Mouse (Mus musculus) E14TG2a.4 (cell line): ENCODE measurements at regions not wholly inside any gene's neighbourhood (a gene's known extent, or its start where the extent isn't known, plus 50 kb on each side); places are given as distances from the start of the nearest gene placed in this dataset.

Source experiments
- H3K27me3 ChIP-seq: 2 replicates; pipeline ENCODE4 v1.6.1; 2014; ENCODE audit warnings: low read length, control low read depth; ENCODE audit not compliant: insufficient read depth
- H3K36me3 ChIP-seq: 2 replicates; pipeline ENCODE4 v1.6.1; 2014; ENCODE audit warnings: low read length, control low read depth; ENCODE audit not compliant: insufficient read depth
- H3K4me1 ChIP-seq: replicated peaks from 2 replicates; pipeline ENCODE4 v1.6.1; 2014; ENCODE audit warnings: low read depth, low read length, control low read depth
- H3K4me3 ChIP-seq: replicated peaks from 2 replicates; pipeline ENCODE4 v1.5.1; 2014; ENCODE audit warnings: mild to moderate bottlenecking, low read length
- H3K9me3 ChIP-seq: 2 replicates; pipeline ENCODE4 v1.6.1; 2014; ENCODE audit warnings: low read length, control low read depth
- CTCF ChIP-seq: conservative IDR thresholded peaks from 2 replicates; pipeline ENCODE4 v1.5.1; 2014; ENCODE audit warnings: low read length
- NANOG ChIP-seq: IDR thresholded peaks from 2 replicates; pipeline ENCODE4 v1.6.1; 2014; ENCODE audit warnings: borderline replicate concordance, low read length, mixed read lengths
- POU5F1 ChIP-seq: IDR thresholded peaks from 2 replicates; pipeline ENCODE4 v1.6.1; 2014; ENCODE audit warnings: low read length, borderline replicate concordance

- no peaks in the 10 kb centered on the region for H3K9me3 ChIP-seq
- no peaks in the 10 kb centered on the region for H3K36me3 ChIP-seq
- TF ChIP-seq POU5F1 (no peak), NANOG (no peak), CTCF (no peak)
- H3K4me3 ChIP-seq, result no peak overlapping the region
- no peaks in the 10 kb centered on the region for H3K4me1 ChIP-seq
- H3K27me3 ChIP-seq, result no peaks in the 10 kb centered on the region
Observed at GRCm38 (mm10) chr14:104264919-104265764, 202.7 kb downstream of the Pou4f1 start.

- no peaks in the 10 kb centered on the region for H3K36me3 ChIP-seq
- H3K4me1 ChIP-seq, result no peaks in the 10 kb centered on the region
- no peak overlapping the region for H3K4me3 ChIP-seq
- no peaks in the 10 kb centered on the region for H3K9me3 ChIP-seq
- TF ChIP-seq CTCF, result no peak
- TF ChIP-seq POU5F1, result no peak
- no peak for TF ChIP-seq NANOG
- no peaks in the 10 kb centered on the region for H3K27me3 ChIP-seq
Observed at GRCm38 (mm10) chr14:104216965-104217364, 250.8 kb downstream of the Pou4f1 start.

GRCm38 (mm10) chr14:104210719-104211118 is 257.1 kb downstream of the Pou4f1 start:
- H3K4me1 ChIP-seq, result no peaks in the 10 kb centered on the region
- H3K4me3 ChIP-seq, result no peak overlapping the region
- TF ChIP-seq CTCF (no peak), POU5F1 (no peak), NANOG (no peak)
- H3K36me3 ChIP-seq, result no peaks in the 10 kb centered on the region
- H3K27me3 ChIP-seq, result no peaks in the 10 kb centered on the region
- H3K9me3 ChIP-seq, result no peaks in the 10 kb centered on the region

DNA sequence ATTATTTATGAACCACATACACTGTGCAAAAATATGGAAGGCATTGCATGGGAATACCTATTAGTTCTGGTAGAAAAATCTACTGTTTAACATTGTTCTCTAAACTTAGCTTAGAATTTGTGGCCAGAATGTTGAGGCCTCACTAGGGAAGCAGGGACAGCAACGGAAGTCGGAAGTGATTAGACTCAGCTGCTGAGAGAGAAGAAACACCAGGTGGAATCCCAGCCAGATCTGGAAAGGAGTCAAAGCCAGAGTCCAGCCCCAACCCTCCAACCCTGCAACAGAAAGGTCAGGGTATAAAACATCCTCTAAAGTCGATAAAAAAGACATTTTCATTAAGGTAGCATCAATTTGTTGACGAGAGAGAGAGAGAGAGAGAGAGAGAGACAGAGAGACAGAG is 258.9 kb downstream of the Pou4f1 start:
- Histone ChIP-seq H3K27me3 (no peaks in the 10 kb centered on the region), H3K36me3 (no peaks in the 10 kb centered on the region), H3K4me3 (no peak overlapping the region), H3K4me1 (no peaks in the 10 kb centered on the region), H3K9me3 (no peaks in the 10 kb centered on the region)
- TF ChIP-seq CTCF (no peak), POU5F1 (no peak), NANOG (no peak)

- TF ChIP-seq POU5F1 (no peak), NANOG (no peak)
- H3K36me3 ChIP-seq, result no peaks in the 10 kb centered on the region
- H3K9me3 ChIP-seq, result no peaks in the 10 kb centered on the region
- no peaks in the 10 kb centered on the region for H3K4me1 ChIP-seq
- no peak overlapping the region for H3K4me3 ChIP-seq
- H3K27me3 ChIP-seq, result no peaks in the 10 kb centered on the region
Observed at GRCm38 (mm10) chr14:104208040-104208816, 259.6 kb downstream of the Pou4f1 start.

GRCm38 (mm10) chr14:104206602-104207001 is 261.2 kb downstream of the Pou4f1 start:
- Histone ChIP-seq H3K36me3 (no peaks in the 10 kb centered on the region), H3K4me1 (no peaks in the 10 kb centered on the region), H3K4me3 (no peak overlapping the region), H3K9me3 (peaks cover 5% of the 10 kb centered on the region; the same call in 1 of the 2 replicates), H3K27me3 (no peaks in the 10 kb centered on the region)
- no peak for TF ChIP-seq POU5F1
- TF ChIP-seq NANOG, result no peak
- TF ChIP-seq CTCF, result no peak

DNA sequence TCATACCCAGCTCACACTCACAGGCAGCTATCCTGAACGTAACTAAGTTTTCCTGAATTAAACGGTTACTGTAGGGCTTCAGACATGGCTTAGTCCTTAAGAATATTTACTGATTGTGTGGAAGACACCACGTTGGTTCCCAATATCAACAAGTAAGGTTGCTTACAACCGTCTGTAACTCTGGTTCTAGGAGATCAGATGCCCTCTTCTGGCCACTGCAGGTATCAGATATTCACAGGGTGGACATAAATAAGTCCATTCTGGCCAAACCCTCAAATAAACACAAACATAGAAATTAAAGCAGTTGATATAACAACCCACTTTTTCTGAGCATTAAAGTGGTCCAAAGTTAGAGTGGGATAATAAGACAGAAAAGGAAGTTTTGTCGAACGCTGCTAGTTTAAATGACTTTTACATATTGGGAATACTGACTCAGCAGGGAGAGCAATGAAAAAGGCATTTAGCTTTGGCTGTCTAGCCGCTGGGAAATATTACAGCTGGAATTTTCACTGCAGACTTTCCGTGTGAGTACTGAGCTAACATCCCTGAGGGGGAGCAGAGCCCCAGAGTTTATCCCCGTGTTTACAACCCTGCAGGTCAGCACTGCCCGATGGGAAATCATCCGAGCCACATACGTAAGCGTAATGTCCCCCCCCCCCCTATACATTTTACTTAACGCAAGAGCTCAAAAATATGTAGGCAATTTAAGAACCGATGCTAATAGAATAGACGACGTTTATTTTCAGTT is 264.4 kb downstream of the Pou4f1 start:
- Histone ChIP-seq H3K9me3 (peaks cover 5% of the 10 kb centered on the region; the same call in 1 of the 2 replicates), H3K36me3 (no peaks in the 10 kb centered on the region), H3K27me3 (no peaks in the 10 kb centered on the region), H3K4me3 (no peak overlapping the region), H3K4me1 (no peaks in the 10 kb centered on the region)
- TF ChIP-seq CTCF, result peak; percentile 12; the same call in 1 of the 2 replicates
- no peak for TF ChIP-seq POU5F1

DNA sequence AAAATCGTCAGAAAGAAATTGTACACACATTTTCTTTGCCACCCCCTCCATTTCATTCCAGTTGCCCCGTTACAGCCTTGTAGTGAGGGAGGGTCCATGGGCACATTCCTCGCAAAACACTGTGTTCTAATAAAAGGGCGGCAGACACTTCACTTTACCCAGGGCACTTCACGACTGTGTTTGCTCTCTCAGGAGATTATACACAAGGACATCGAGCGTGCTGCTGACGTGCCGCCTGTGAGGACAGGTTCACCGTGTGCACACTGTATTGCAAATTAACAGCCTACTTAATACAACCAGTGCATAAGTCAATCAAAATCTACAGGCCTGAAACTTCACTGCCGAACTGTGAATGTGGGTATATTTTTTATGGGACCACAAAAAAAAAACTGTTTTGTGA is 274.6 kb downstream of the Pou4f1 start:
- H3K27me3 ChIP-seq, result no peaks in the 10 kb centered on the region
- no peaks in the 10 kb centered on the region for H3K36me3 ChIP-seq
- H3K4me1 ChIP-seq, result no peaks in the 10 kb centered on the region
- no peaks in the 10 kb centered on the region for H3K9me3 ChIP-seq
- TF ChIP-seq CTCF, result no peak
- no peak for TF ChIP-seq POU5F1
- no peak for TF ChIP-seq NANOG
- H3K4me3 ChIP-seq, result no peak overlapping the region

DNA sequence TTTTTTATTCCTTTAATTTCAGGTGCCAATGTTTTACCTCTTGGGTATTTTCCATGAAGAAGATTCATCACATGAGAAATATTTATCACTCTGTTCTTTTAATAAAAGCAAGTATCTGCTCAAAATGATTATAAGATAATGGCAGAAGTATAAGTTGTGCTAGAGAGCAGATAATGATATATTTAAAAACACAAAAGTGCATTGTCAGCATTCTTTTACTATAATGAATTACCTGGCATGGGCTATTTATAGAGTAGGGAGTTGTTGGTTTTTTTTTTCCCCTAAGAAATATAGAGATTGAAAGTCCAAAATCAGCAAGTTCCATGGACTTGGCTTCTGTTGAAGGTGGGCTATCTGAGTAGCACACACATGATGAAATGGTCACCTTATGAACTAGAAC is 292.7 kb downstream of the Pou4f1 start:
- Histone ChIP-seq H3K4me1 (no peaks in the 10 kb centered on the region), H3K27me3 (no peaks in the 10 kb centered on the region), H3K9me3 (no peaks in the 10 kb centered on the region), H3K4me3 (no peak overlapping the region), H3K36me3 (no peaks in the 10 kb centered on the region)
- TF ChIP-seq CTCF (no peak), NANOG (no peak), POU5F1 (no peak)
